Mouse (Mus musculus): ENCODE results near the gene Rspry1.

- TF ChIP-seq CTCF (conservative IDR thresholded peaks at IDR 0.05; ENCODE audit: insufficient read depth, insufficient read length, low read depth, low read length) (no peak), POLR2A (IDR thresholded peaks at IDR 0.05; ENCODE audit: low read depth, low read length) (no peak)
Measured at GRCm38 (mm10) chr8:94634211-94634610, 32.5 kb downstream of the Rspry1 start.
